Mouse (Mus musculus) midbrain, embryonic 14.5 days (tissue): Measurements from ENCODE around the gene Alg14. TPM values are rescaled to one million over a fixed set of nuclear protein-coding genes. Genes with fewer than 3 reads are reported as not detected.

ENCODE experiments used
- ATAC-seq: fragments of 200-750 bp; cut with Nextera tagmentation; 2 replicates; pipeline ENCODE4 v1.8.0; 2017; ENCODE audit warnings: moderate number of reproducible peaks, moderate library complexity; ENCODE audit not compliant: low FRiP score, low TSS enrichment
- DNase-seq: peaks from one replicate; pipeline ENCODE4 v3.0.0-alpha.2; 2015
- H3K27ac ChIP-seq: fragments of 300-500 bp; sonication (generic); replicated peaks from 2 replicates; pipeline ENCODE4 v1.5.1; 2014; ENCODE audit warnings: mild to moderate bottlenecking, low read depth, low read length, moderate library complexity
- H3K27me3 ChIP-seq: fragments of 300-500 bp; sonication (generic); 2 replicates; pipeline ENCODE4 v1.6.1; 2014; ENCODE audit warnings: low read length, control low read depth, mixed read lengths; ENCODE audit not compliant: control insufficient read depth, insufficient read depth
- H3K36me3 ChIP-seq: fragments of 300-500 bp; sonication (generic); 2 replicates; pipeline ENCODE4 v1.6.1; 2014; ENCODE audit warnings: low read length, control low read depth; ENCODE audit not compliant: control insufficient read depth, insufficient read depth
- H3K4me1 ChIP-seq: fragments of 300-500 bp; sonication (generic); 2 replicates; pipeline ENCODE4 v1.6.1; 2014; ENCODE audit warnings: mild to moderate bottlenecking, antibody characterized with exemption, low read length, control low read depth; ENCODE audit not compliant: control insufficient read depth, insufficient read depth
- H3K4me2 ChIP-seq: fragments of 300-500 bp; sonication (generic); 2 replicates; pipeline ENCODE4 v1.6.1; 2014; ENCODE audit warnings: mild to moderate bottlenecking, low read length, moderate library complexity
- H3K4me3 ChIP-seq: fragments of 300-500 bp; sonication (generic); replicated peaks from 2 replicates; pipeline ENCODE4 v1.5.1; 2014; ENCODE audit warnings: low read depth, low read length
- H3K9ac ChIP-seq: fragments of 300-500 bp; sonication (generic); replicated peaks from 2 replicates; pipeline ENCODE4 v1.6.1; 2014; ENCODE audit warnings: mild to moderate bottlenecking, low read length, moderate library complexity
- H3K9me3 ChIP-seq: fragments of 300-500 bp; sonication (generic); 2 replicates; pipeline ENCODE4 v1.6.1; 2016; ENCODE audit warnings: low read length, control low read depth, mixed read lengths; ENCODE audit not compliant: control insufficient read depth
- WGBS: fragments of 180-500 bp; shearing (Covaris S2); extraction: QIAGEN DNeasy Blood & Tissue Kit; methylation state at CpG from one replicate; pipeline ENCODE4 v1.1.7; 2014; 5-methylcytosine and 5-hydroxymethylcytosine counted together
- polyA plus RNA-seq: library from polyadenylated mRNA; unstranded; fragments of >200 nt; fragmentation: Nextera tagmentation; extraction: Ambion mirVana; gene quantifications from 2 replicates; pipeline ENCODE4 v1.2.1, GENCODE M21; 2014

Gene Alg14
- polyA plus RNA-seq, 1 experiment from 2014 or later = 29.8 TPM

- no peak for DNase-seq
- no peak for ATAC-seq
Measured at GRCm38 (mm10) chr3:121258521-121259478, 32.8 kb upstream of the Alg14 start.

GRCm38 (mm10) chr3:121260041-121260440 is 31.5 kb upstream of the Alg14 start:
- peaks cover 26% of the 10 kb centered on the region for H3K27me3 ChIP-seq
- 73% methylated on average over 7 of the region's 7 CpGs for WGBS

More at GRCm38 (mm10) chr3:121258521-121259478, 32.8 kb upstream of the Alg14 start:
- H3K27ac ChIP-seq = no peak overlapping the region
- H3K9ac ChIP-seq = no peak overlapping the region
- no peak overlapping the region for H3K4me3 ChIP-seq
- H3K4me2 ChIP-seq = no peak overlapping the region
- peaks cover 3% of the 10 kb centered on the region; the same call in 1 of the 2 replicates for H3K4me1 ChIP-seq
- H3K27me3 ChIP-seq = peaks cover 18% of the 10 kb centered on the region
- no peaks in the 10 kb centered on the region for H3K9me3 ChIP-seq
- 85% methylated on average over 20 of the region's 20 CpGs for WGBS
- H3K36me3 ChIP-seq = no peaks in the 10 kb centered on the region

DNA sequence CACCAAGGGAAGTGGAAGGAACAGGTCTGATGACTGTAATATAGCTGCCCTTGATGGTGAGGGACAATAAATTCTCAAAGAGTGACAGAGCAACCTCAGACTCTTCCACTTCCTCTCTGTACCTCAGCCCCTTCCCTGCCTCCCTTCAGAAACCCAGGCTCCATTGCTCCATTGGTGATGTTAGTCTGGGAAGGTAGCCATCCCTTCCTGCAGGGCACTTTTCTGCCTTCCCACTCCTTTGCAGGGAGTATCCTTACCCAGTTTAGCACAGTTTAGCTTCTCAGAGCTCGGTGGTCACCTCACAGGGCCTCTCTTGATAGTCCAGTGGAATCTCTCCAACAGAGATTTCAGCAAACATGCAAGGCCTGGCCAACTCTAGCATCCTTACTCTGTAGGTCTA is 30.7 kb upstream of the Alg14 start:
- no peaks in the 10 kb centered on the region for H3K36me3 ChIP-seq
- H3K9ac ChIP-seq = no peak overlapping the region
- WGBS = 81% methylated on average over 1 of the region's 1 CpGs
- no peak overlapping the region for H3K27ac ChIP-seq
- H3K4me1 ChIP-seq = peaks cover 3% of the 10 kb centered on the region; the same call in 1 of the 2 replicates
- no peak overlapping the region for H3K4me2 ChIP-seq
- DNase-seq (no peak), ATAC-seq (no peak)
- no peaks in the 10 kb centered on the region for H3K9me3 ChIP-seq
- H3K27me3 ChIP-seq = peaks cover 27% of the 10 kb centered on the region
- H3K4me3 ChIP-seq = no peak overlapping the region

More at GRCm38 (mm10) chr3:121260041-121260440, 31.5 kb upstream of the Alg14 start:
- Histone ChIP-seq H3K4me1 (peaks cover 3% of the 10 kb centered on the region; the same call in 1 of the 2 replicates), H3K9ac (no peak overlapping the region), H3K4me3 (no peak overlapping the region), H3K27ac (no peak overlapping the region), H3K4me2 (no peak overlapping the region), H3K36me3 (no peaks in the 10 kb centered on the region), H3K9me3 (no peaks in the 10 kb centered on the region)
- DNase-seq (no peak), ATAC-seq (no peak)

DNA sequence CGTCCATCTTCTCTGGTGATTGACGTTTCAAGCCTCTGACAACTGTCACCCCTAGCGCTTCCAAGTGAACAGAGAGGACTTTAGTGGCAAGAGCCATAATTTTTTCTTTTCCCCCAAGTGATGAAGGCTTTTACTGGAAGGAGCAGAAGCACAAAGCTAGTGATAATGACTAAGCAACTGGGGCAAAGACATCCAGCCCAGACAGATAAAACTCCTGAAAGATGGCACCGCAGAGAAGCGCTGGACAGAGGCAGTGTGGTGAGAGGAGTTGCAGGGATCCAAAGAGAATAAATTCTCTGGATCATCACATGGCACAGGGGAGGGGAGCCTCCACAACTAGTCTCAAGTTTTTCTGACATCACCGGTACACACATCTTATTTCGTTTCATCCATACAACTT is 30.3 kb upstream of the Alg14 start:
- Histone ChIP-seq H3K36me3 (no peaks in the 10 kb centered on the region), H3K4me1 (peaks cover 3% of the 10 kb centered on the region; the same call in 1 of the 2 replicates), H3K4me3 (no peak overlapping the region), H3K27me3 (peaks cover 27% of the 10 kb centered on the region), H3K27ac (no peak overlapping the region), H3K4me2 (no peak overlapping the region), H3K9me3 (no peaks in the 10 kb centered on the region), H3K9ac (no peak overlapping the region)
- ATAC-seq (no peak), DNase-seq (no peak)
- WGBS = 73% methylated on average over 7 of the region's 7 CpGs

DNA sequence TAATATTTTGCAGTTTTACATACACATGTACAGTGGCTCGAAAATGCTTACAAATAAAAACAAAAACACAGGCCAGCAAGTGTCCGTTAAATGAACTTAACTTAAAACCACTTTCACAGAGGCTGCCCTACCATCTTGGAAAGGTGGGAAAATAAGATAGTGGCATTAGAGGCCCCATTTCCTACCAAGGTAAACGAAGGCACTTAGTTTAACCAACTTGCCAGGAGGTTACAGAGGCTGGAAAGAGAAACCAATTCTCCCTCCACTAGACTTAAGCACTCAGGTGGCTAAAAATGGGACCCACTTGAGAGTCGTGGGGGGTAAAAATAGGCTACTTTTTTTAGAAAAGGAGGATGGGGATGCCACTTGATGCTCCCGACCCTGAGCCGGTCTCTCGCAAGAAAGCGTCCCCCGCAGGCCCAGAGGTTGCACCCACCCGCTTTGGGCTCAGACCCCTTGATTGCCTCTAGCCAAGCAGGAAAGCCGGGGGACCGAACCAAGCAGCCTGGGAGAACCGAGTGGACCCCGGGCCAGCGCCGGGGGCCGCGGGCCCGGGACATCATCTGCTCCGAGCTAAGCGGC is 29.5 kb upstream of the Alg14 start:
- H3K4me1 ChIP-seq = peaks cover 3% of the 10 kb centered on the region; the same call in 1 of the 2 replicates
- peak overlapping the region; percentile 82 for H3K9ac ChIP-seq
- peak overlapping the region; percentile 96 for H3K4me2 ChIP-seq
- H3K9me3 ChIP-seq = no peaks in the 10 kb centered on the region
- WGBS = 10% methylated on average over 21 of the region's 21 CpGs
- H3K27me3 ChIP-seq = peaks cover 27% of the 10 kb centered on the region
- no peak for DNase-seq
- peak overlapping the region; percentile 73 for H3K4me3 ChIP-seq
- no peak for ATAC-seq
- H3K36me3 ChIP-seq = no peaks in the 10 kb centered on the region
- peak overlapping the region; percentile 55 for H3K27ac ChIP-seq

- peak; percentile 88 for ATAC-seq
- H3K27me3 ChIP-seq = peaks cover 27% of the 10 kb centered on the region
- peak overlapping the region; percentile 82 for H3K9ac ChIP-seq
- H3K36me3 ChIP-seq = no peaks in the 10 kb centered on the region
- peak; percentile 81 for DNase-seq
- H3K4me1 ChIP-seq = peaks cover 3% of the 10 kb centered on the region; the same call in 1 of the 2 replicates
- H3K27ac ChIP-seq = peak overlapping the region; percentile 55
- H3K4me3 ChIP-seq = peak overlapping the region; percentile 73
- H3K9me3 ChIP-seq = no peaks in the 10 kb centered on the region
- under 1% methylated on average over 97 of the region's 97 CpGs for WGBS
- peak overlapping the region; percentile 96 for H3K4me2 ChIP-seq
Measured at GRCm38 (mm10) chr3:121262521-121263204, 28.9 kb upstream of the Alg14 start.

DNA sequence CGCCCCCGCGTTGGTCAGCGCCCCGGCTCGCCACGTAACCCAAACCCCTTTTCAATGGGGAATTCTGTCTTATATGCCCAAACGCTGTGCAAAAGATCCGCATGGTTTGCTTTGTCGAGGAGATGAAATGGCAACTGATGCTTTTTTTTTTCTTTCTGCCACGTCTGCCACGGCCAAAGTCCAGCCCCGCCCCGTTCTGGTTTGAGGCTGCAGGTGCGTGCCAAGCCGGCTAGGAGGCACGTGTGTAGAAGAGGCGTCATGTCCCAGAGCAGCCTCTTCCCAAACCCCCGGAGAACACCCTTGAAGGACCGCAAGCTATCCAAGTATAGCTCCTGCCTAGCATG is 28.4 kb upstream of the Alg14 start:
- peak; percentile 72 for DNase-seq
- under 1% methylated on average over 20 of the region's 20 CpGs for WGBS
- H3K9me3 ChIP-seq = no peaks in the 10 kb centered on the region
- H3K27me3 ChIP-seq = peaks cover 27% of the 10 kb centered on the region
- H3K27ac ChIP-seq = peak overlapping the region; percentile 55; the same call in 1 of the 2 replicates
- H3K4me2 ChIP-seq = peak overlapping the region; percentile 96
- H3K9ac ChIP-seq = peak overlapping the region; percentile 82
- peaks cover 3% of the 10 kb centered on the region; the same call in 1 of the 2 replicates for H3K4me1 ChIP-seq
- ATAC-seq = peak; percentile 22; the same call in 1 of the 2 replicates
- H3K36me3 ChIP-seq = no peaks in the 10 kb centered on the region
- H3K4me3 ChIP-seq = peak overlapping the region; percentile 73

DNA sequence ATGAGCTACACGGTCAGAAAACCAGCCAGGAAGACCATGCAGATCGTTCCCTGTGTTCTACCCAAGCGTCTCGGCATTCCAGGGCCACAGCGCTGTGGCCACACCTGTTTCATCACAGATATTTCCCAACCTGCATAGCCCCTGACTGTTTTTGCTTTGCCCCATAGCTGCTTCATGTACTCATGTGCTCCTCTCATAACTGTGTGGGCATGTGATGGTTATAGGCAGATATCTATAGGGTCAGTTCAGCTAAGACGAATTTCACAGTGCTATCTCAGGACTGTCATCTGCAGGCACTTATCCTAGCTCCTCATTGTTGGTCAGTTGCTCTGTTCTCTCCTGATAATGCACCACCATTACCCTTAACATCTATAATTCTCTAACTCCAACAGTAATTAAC is 27.3 kb upstream of the Alg14 start:
- H3K27me3 ChIP-seq = peaks cover 27% of the 10 kb centered on the region
- no peak overlapping the region for H3K4me3 ChIP-seq
- DNase-seq = no peak
- H3K9ac ChIP-seq = no peak overlapping the region
- H3K4me1 ChIP-seq = peaks cover 3% of the 10 kb centered on the region; the same call in 1 of the 2 replicates
- no peak overlapping the region for H3K4me2 ChIP-seq
- no peaks in the 10 kb centered on the region for H3K36me3 ChIP-seq
- 46% methylated on average over 6 of the region's 6 CpGs for WGBS
- H3K9me3 ChIP-seq = no peaks in the 10 kb centered on the region
- no peak for ATAC-seq
- H3K27ac ChIP-seq = no peak overlapping the region
